Mouse (Mus musculus) CD4-positive helper T cell, adult 2 months (primary cell): ENCODE measurements around the gene Endou.
A peak's percentile ranks its signal among the peaks of the same experiment; 100 is the strongest.

Source experiments
- DNase-seq: peaks from one replicate; pipeline ENCODE4 v3.0.0-alpha.2; 2012; ENCODE audit warnings: low read depth, missing footprints, low spot score

Endou gene

DNA sequence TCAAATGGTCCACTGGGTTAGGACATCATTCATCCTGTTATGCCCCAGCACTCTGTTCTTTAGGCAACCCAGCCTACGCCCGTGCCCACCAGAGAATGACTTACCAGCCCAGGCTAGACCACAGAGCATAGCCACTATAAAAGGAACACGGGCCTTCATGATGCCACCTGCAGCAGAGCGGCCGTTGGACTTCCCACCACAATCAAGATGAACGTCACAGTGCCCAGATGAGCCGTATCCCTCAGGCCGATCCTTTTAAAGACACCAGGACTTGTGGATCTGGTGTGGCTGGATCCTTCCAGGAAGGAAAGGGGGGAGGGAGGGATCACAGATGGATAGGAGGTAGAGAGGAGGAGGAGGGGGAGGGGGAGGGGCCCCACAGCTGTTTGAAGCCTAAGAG lies at the start of gene Endou:
Endou (minus strand) TSS at position 229 of the 400 bp plus-strand sequence.
- DNase-seq: no peak

DNA sequence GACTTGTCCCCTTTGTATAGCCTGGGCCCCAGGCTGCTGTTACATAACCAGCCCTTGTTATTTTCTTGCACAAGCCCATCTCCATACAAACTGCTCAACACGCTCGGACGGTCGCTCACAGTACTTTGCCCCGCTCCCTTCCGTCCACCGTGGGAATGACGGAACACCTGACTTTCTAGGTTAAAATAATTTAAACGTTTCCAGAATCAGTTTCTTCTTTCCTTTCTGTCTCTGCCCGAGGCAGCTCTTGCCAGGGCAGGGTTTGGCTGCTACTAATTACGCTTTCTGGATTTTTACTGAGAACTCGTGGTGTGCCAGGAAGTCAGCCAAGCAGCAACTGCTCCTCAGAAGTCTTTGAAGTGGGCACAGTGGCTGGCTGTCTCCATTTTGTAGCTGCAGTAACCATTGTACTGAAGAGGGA lies 49.5 kb upstream of the Endou start:
- peak; percentile 72 for DNase-seq

DNA sequence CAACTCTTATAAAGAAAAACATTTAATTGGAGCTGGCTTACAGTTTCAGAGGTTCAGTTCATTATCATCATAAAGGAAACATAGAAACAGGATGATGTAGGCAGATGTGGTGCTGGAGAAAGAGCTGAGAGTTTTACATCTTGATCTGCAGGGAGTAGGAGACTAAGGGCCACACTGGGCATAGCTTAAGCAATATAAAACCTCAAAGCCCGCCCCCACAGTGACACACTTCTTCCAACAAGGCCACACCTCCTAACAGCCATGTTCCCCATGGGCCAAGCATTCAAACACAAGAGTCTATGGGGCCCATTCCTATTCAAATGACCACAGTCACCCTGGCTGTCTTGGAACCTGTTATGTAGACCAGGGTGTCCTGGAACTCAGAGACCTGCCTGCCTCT lies 48.4 kb upstream of the Endou start:
- DNase-seq: no peak

DNA sequence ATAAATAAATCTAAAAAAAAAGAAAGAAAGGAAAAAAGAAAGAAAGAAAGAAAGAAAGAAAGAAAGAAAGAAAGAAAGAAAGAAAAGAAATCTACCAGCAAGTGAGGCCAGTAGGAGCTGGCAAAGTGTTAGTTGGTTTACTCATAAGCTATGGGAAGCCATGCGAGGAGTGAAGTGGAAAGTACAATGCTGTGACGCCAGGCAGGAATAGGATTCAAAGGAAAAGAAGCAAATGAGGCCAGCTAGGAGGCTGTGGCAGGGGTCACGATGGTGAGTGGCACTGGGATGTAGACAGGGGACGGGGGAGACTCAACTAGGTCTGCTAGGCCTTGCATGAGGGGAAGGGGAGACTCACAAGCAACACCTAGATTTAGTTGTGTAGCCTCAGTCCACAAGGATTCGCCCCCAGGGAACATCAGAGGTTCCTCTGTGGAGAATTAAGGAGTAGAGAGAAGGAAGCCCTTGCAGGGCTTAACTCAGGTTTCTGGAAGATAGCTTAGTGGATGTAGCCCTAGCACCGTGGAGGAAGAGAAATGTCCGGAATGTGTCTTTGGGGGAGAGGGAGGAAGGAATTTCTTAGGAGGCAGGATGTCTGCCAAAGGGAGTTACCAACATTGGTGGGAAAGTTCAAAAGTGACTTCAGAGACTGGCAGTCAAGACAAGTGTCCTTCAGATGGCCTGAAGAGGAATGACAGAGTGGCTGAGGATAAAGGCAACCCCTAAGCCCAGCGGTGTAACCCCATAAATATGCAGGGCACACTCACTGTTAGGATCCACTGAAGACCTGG lies 47.4 kb upstream of the Endou start, which contains the start of gene Slc48a1:
Slc48a1 (plus strand) TSS at position 210 of the 788 bp plus-strand sequence.
- DNase-seq: no peak

DNA sequence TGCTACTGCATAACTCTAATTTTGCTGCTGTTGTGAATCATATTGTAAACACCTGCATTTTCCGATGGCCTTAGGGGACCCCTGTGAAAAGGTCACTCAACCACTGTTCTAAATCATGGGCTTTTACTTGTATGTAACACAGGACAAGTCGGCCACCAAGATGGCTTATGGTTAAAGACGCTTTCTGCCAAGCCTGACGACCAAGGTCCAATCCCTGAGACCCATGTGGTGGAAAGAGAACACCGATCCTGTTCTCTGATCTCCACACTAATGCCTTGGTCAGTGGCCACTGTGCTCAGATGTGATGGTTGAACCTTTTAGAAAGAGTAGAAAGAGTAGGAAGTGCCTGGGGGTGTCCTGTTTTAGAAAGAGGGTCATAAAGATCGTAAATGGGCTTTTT lies 45.8 kb upstream of the Endou start:
- no peak for DNase-seq

DNA sequence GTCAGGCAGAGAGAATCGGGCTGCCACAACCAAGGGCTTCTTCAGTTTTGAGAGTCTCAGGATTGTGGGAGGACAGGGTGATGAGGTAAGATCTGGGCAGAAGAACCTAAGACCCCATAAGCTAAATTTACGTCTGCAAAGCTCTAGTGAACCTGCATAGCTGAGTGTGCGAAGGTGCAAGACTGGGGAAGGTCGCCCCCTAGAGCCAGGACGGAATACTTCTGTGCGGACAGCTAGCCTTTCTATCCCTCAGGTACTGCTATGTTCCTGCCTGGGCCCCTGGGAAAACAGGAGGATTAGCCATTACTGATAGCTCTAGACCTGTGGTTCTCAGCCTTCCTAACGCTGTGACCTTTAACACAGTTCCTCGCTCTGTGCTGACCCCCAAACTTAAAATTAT lies 45.4 kb upstream of the Endou start:
- peak; percentile 52 for DNase-seq

DNA sequence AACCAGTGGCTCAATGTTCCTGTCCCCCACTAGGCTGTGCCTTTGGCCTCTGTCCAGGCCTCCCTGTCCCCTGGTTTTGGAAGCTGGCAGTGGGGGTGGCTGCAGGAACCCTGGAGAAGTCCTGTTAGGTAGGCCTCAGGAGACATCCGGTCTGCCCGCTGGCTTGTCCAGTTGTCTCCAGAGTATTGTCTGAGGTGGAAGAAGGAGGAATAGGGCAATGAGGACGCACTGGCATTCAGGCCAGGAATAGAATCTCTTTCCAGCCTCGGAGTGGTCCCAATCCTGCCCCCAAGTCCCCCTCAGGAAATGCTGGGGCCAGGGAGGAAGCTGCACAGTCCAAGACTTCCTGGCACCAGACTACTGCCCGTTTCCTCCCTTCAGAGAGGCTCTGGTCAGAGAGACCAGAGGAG lies 42.8 kb upstream of the Endou start:
- DNase-seq: no peak

DNA sequence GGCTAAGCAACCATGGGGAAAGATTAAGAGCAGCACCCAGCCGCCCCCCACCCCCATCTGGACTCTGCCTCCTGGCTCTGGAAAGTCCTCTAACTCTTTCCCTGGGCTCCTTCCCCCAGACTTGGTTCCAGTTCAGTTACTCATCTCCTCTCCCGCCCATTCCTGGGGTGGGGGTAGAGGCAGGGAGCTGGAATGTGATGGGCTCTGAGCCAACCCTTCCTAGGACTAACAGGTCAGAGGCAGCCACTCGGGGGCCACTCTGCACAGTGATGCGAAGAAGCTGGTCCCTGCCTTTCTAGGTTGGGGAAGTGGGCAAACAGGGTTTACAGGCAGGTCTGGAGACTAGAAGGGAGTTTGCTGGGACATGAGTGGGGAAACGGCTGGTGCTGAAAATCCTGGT lies 42.0 kb upstream of the Endou start:
- DNase-seq: no peak

DNA sequence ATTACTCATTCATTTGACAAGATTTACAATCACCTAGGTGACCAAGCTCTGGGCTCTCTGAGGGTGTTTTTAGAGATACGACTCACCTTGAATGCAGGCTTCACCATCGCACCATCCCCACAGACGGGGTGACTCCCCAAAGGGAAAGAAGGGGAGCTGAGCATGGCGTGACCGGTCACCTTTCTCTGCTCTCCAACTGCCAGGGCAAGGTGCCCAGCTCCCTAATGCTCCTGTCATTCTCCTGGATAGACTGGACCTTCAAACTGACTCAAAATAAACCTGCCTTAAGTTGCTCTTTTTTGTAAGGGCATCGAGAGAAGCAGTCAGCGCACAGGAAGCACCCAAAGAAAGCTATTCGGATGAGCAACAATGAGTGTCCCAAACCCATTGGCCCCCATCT lies 39.1 kb upstream of the Endou start:
- no peak for DNase-seq

DNA sequence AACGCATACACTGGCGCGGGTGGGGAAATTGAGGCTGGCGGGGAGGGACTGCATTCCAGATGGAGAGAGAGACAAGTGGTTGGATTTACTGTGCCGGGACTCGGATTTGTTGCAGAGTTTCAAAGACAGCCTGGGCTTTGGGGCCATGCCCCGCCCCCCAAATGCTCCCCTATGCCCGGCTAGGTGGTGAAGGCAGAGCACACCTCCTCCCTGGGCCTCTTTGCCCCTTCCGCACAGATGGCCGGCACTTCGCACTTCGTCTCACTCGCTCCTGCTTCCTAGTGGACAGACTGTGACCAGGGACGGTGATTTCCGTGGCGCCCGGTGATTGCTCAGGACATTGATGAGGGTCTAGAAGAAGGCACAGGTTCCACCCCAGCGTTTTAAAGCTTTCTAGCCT lies 37.1 kb upstream of the Endou start:
- no peak for DNase-seq

DNA sequence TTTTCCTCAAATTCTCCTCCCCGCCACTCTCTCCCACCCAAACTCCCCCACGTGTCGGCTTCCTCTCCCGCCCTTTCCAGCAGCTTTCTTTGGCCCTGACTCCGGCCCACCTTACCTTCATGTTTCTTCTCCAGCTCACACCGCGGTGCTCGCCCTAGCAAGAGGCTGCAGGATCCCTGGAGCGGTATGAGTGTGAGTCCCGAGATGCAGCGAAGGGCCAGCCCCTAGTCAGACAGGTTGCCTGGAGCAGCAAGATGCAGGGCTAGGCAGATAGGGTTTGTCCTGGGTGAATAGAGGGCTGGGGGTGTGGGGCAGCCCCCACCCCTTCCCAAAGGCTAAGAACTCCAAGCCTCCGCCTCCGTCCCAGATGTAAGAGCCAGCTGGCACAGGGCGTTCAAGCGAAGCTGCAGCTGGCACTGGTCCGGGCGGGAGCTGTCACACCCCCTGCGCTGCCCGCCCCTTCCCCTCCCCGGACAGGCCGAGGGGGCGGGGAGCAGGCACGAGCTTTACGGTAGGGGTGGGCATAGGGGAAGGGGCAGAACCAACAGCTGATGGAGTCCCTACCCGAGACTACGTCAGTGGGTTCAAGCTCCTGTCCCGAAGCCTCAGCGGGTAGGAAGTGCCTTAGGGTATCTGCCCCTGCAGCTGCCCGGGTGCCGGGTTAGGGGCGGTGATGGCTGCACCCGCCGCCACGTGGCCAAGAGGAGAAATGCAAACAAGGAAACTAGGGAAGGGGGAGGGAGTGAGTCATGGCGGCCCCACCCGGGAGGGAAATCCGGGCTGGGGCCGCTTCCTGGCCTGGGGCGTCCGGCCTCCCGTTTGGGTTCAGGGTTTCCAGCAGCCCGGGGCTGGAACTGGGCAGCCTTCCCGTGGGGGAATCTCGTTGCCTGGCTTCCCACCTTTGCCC lies 36.4 kb upstream of the Endou start, which contains the start of gene Rapgef3:
Rapgef3 (minus strand) TSS at position 693 of the 907 bp plus-strand sequence.
- DNase-seq: peak; percentile 81

DNA sequence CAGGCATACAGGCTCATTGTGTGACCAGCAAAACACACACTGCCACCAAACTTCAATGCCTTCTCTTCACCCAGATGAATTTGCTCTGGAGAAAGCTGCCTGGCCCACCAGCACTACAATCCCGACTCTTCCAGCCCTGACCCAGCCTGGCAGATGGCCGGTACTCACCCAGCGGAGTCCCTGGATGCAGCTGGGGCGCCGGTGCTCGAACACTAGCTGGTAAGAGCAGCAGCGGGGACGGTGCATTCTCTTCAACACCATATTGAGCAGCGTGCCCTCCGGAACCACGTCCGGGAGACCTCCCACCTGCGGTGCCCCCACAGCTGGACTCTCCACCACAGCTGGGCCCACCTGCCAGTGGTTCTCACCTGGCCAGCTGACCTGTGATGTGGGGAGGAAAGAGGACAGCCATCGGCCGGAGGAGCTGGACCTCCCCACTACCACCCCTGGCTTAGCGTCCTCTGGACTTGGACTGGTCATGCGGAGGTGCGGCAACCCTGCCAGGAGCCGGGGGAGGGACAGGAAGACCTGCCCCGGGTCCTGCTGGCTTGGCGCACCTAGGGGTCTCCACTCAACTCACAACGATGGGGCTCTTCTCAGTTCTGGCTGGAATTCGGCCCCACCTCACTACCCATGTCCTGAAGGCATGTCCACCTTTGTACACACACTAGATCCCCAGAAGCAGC lies 35.6 kb upstream of the Endou start:
- no peak for DNase-seq

DNA sequence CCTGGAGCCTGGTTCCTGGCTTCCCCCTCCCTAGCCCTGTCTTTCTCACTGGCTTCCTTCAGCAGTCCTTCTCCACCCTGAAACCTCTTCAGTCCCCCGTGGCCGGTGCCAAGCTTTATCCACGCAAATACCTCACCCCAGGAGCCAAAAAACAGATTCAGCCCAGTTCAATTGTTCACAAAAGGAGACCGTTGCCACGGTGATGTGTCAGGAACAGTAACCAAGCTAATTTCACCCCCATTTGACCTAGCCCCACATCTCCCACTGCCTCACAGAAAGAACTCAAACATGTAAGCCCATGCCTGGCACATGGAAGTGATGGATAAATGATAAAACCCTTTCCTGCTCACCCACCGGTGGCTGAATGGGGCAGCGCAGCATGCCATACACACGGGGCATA lies 35.1 kb upstream of the Endou start:
- DNase-seq: no peak

DNA sequence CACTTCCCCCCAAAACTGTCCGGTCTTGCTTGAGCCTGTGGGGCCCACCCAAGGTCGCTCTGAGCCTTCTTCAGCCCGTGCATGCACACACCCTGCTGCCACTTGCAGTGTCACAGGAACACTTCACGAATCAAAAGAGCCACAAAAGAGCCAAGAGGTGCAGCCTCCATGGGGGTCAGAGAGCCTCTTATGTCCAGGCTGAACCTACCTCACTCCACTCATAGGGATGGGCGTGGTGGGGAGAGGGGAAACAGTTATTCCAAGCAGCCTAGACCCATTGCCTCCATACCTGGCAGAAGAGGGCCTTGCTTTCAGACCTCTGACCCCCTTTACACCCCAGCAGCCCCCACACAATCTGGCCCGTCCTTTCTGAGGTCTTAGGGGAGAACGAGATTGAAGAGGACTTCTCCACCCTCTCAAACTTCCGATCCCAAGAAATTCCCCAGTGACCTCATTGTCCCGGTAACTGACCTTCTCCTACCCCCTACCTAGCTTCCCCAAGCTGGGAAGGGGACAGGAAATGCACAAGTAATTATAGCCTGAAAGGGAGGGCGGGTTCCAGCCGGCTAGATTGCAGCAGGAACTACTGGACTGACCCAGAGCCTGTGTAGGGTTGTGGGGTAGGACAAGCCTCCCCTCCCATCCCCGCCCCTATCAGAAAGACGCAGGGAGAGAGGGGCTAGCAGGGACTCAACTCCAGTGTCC lies 34.1 kb upstream of the Endou start:
- DNase-seq: no peak

DNA sequence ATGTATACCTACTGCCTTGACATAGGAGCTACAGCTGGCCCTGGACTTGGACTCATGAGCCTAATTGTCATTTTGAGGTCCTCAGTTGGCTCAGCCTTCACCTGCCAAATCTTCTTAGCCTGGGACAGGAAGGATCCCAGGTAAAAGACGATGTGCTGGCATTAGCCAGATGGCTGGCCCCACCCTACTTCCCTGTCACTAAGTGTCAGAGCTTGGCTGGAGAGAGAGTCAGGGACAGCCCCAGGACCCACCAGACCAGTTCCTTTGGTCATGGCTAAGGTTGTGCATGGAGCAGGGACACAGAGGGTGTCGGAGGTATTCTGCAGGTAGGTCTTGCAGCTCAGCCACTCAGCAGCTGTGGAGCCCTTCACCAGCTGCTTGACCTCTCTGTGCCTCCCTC lies 33.4 kb upstream of the Endou start:
- DNase-seq: no peak

DNA sequence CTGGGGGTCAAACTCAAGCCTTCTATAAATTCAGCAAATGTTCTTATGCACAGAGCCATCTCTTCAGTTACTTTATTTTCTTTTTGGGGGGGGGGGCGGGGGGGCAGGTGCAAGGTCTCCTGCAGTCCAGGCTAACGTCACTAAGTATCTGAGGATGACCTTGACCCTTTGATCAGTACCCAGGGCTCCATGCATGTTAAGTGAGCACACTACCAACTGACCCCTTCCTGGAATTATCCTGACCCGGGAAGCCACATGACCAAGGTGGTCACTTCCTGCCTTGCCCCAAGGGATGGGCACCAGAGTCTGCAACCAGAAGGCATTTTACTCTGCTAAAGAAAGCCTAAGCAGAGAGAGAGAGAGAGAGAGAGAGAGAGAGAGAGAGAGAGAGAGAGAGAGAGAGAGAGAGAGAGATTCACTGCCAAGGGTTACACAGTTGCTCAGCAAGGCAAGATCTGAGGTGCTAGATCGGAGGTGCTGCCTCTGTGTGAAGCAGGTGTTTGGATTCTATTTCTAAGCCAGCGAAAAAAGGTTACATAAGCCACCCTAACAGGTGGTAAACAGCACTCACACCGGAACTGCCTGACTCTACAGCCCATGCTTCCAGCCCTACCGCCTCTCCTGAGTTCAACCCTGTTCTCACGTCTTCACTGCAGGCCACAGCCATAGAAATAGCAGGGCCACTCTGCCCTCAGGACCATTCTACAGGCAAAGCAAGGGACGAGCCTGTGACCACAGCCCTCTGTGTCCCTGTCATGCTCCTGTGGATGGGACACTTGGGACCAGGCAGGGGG lies 32.3 kb upstream of the Endou start:
- no peak for DNase-seq

DNA sequence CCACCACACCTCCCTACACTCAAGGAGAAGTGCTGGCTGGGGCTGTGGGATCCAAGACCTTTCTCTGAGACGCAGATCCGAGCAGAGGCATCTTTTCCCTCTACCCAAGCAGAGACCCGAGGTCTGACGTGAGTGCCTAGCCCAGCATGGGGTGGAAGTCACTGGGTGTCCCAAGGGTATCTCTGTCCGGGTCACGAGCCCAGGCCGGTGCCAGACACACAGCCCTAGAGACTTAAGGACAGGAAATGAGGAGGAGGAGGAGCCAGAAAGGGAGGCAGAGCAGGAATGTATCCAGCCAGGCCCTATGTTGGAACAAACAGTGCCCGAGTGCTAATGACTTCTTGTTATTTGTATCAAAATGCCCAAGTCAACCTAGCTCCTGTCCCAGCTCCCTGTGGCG lies 31.6 kb upstream of the Endou start:
- DNase-seq: no peak

DNA sequence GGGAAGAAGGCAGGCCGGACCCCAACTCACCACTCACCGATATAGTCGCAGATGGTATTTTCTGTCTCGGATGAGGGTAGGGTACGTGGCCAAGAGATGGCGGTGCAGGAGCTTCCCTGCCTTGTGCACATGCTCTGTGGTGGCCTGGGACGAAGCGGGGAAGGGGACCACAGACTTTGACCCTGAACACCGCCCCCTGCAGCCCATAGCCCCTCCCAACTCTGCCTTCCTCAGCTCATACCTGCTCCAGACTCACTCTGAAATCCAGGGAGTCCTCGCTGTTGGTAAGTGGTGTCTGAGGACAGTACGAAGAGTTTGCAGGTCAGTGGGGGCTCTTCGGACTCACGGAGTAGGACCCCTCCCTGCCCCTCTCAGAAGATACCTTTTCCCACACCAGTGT lies 30.3 kb upstream of the Endou start:
- no peak for DNase-seq

DNA sequence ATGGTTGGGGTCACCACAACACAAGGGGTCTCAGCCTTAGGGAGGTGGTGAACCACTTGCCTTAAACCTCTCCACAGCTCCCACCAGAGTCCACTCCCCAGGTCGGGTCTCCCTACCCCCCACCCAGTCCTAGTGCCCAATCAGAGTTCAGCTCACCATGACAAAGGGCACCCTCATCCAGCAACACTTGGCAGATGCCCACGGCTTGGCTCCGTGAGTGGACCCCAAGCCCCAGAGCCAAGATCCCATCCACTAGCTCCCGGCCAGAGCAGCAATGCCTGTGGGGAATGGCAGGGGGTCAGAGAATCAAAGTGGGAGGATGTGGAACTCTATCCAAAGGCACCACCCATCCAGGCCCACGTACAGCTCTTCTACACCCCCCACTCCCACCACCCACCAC lies 29.8 kb upstream of the Endou start:
- DNase-seq: no peak

DNA sequence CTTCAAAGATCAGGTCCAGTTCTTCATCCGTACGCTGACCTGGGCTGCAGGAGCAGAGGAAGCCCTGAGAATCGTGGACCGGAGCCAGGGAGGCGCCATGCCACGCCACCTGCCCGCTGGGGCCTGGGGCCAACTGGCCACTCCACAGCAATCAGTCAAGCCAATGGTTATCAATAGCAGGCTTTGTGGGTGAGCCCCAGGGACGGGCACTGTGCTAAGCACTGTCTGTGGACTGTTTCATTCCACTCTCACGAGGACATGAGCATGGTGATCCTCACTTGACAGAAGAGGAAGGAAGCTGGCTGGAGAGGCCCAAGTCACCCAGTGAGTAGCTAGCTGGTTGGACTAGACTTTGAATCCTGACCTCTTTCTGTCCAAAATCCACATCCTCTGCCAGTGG lies 28.9 kb upstream of the Endou start:
- DNase-seq: no peak

DNA sequence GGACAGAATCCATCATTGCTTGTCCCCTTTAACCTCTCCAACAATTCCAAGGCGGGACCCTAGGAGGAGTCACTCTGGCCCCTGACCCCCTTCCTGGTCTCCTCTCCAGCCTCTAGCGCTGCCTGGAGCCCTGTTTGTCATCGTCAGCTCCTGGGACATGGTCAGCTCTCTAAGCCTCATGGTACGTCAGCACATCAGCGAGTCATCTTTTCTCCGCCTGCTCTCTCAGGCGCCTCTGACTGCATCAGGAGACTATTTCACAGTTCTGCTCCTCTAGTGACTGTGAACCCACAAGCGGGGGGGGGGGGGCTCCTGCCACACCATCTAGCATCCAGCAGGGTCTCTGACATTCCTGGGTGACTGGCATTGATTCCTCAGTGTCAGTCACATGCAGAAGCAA lies 24.2 kb upstream of the Endou start:
- no peak for DNase-seq
